Comparison of ENCODE assay signal across 18 mouse cellular contexts in the genomic region with DNA sequence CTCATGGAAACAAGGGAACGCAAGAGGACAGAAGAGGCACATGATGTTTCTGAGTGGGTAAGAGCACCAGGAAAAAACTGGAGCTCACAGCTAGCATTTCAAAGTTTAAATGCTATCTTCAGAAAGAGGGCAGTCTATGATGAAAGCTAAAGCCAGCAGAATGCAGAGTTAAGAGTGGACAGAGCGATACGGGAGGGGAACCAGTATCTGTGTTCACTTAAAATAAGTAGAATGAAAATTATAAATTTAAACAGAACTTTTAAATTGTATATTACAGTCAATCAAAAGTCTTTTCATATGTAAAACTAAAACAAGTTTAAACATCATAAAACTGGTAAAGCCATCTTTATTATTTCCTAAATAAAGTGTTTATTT.
"Had no signal": no experiment of that assay in that cellular context is flagged by ENCODE, and none has a peak within 500 bp of the region (broad histone marks: within the 10 kb centered on the region; RNA-seq: fewer than 3 reads in every experiment).

No protein-coding gene starts in this region.

- DNase-seq: embryo, embryonic 11 days; forebrain, postnatal 0 days; gastrocnemius, adult 2 months; gastrocnemius, postnatal 10 days; gastrocnemius, postnatal 14 days; gastrocnemius, postnatal 25 days; gastrocnemius, postnatal 36 days; heart, adult 18-20 months; heart, adult 2 months had no signal

- H3K27ac ChIP-seq: embryonic facial prominence, embryonic 12.5 days; embryonic facial prominence, embryonic 13.5 days; embryonic facial prominence, embryonic 15.5 days; forebrain, embryonic 10.5 days; forebrain, embryonic 12.5 days; forebrain, embryonic 13.5 days; forebrain, embryonic 15.5 days; gastrocnemius, adult 2 months; heart, adult 2 months; heart, embryonic 10.5 days had no signal

- H3K9me3 ChIP-seq: embryonic facial prominence, embryonic 12.5 days; embryonic facial prominence, embryonic 13.5 days; embryonic facial prominence, embryonic 15.5 days; forebrain, embryonic 10.5 days; forebrain, embryonic 12.5 days; forebrain, embryonic 13.5 days; forebrain, embryonic 15.5 days; heart, embryonic 10.5 days had no signal

- H3K4me1 ChIP-seq: embryonic facial prominence, embryonic 12.5 days; embryonic facial prominence, embryonic 13.5 days; embryonic facial prominence, embryonic 15.5 days; forebrain, embryonic 10.5 days; forebrain, embryonic 12.5 days; forebrain, embryonic 13.5 days; forebrain, embryonic 15.5 days; heart, embryonic 10.5 days had no signal

- H3K27me3 ChIP-seq: embryonic facial prominence, embryonic 12.5 days; embryonic facial prominence, embryonic 13.5 days; embryonic facial prominence, embryonic 15.5 days; forebrain, embryonic 12.5 days; forebrain, embryonic 13.5 days; forebrain, embryonic 15.5 days had no signal

- H3K4me3 ChIP-seq: embryonic facial prominence, embryonic 12.5 days; embryonic facial prominence, embryonic 13.5 days; embryonic facial prominence, embryonic 15.5 days; erythroblast, embryonic 14.5 days; forebrain, embryonic 10.5 days; forebrain, embryonic 12.5 days; forebrain, embryonic 13.5 days; forebrain, embryonic 15.5 days; gastrocnemius, adult 2 months; heart, adult 2 months; heart, embryonic 10.5 days had no signal
